Mouse (Mus musculus) CD8-positive naive resting alpha-beta T cell, adult 57 days (primary cell): Measurements from ENCODE around the gene C1qtnf4. TPM values are rescaled to one million over a fixed set of nuclear protein-coding genes. Genes with fewer than 3 reads are reported as not detected.

ENCODE experiments used
- total RNA-seq: library from RNA; stranded (reverse); gene quantifications from one replicate; pipeline ENCODE4 v1.2.4, GENCODE M21; 2023

The C1qtnf4 gene
- total RNA-seq: not detected

DNA sequence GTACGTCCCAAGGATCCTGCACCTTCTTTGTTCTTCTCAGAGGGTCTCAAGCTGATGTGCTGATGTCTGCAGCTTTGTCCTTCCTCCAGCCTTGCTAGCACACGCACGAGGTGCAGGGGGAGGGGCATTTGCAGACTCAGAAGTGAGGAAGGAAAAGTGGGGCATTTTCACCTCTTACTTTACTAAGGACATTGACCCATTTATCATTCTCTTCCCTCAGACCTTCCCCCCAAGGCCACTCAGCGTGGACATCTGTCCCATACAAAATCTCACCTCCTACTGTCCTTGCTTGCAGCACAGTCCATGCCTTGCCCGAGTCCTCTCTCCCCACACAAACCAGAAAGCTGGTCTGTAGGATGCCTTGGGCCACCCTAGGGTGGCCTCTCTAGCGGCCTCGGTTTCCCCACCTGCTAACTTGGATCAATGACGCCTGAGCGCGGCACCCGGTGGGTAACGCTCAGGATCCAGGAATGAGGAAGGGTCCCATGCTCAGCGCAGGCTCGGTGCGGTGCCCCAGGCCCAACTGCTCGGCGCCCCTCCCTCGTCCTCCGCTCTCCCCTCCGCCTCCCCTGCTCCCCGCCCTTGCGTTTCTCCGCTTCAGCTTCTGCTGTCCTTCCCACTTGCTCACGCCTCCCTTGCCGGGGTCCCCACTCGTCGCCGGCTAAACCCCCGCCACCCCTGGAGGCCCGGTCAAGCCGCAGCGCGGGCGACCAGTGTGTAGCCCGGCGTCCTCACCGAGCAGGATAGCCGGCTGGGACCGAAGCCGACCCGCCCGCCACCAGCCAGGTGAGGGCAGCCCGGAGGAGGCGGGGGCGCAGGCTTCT lies at the start of gene C1qtnf4:
C1qtnf4 (plus strand) TSS at position 643 of the 824 bp plus-strand sequence.

DNA sequence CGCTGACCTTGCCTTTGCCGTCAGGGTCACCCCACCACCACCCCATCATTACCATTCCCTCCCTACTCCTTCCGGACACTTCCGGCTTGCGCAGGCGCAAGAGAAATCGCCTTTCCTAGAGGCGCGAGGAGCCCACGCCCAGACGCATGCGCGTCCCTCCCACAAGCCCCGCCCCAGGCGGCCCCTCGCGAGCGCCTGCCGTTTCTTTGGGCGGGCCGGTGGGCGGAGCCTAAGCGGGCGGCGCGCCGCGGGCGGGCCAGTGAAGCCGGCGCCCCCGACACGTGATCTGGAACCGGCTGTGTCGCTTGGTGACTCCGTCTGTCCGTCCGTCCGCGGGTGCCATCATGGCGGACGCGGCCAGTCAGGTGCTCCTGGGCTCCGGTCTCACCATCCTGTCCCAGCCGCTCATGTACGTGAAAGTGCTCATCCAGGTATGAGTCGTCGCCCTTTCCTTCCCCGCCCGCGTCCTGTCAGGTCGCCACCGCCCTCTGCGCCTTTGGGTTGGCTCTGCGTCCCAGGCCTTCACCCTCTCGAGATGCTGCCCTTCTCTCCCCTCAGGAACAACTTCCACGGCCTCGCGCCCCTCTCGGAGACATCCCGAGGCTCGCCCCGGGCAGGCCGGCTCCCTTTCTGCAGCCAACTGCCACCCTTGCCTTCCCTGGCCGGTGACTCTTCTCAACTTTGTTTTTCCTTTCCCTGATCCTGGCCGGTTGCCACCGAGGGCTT lies 38.5 kb upstream of the C1qtnf4 start, which contains the start of gene Mtch2:
Mtch2 (plus strand) TSS at position 201 of the 726 bp plus-strand sequence.

DNA sequence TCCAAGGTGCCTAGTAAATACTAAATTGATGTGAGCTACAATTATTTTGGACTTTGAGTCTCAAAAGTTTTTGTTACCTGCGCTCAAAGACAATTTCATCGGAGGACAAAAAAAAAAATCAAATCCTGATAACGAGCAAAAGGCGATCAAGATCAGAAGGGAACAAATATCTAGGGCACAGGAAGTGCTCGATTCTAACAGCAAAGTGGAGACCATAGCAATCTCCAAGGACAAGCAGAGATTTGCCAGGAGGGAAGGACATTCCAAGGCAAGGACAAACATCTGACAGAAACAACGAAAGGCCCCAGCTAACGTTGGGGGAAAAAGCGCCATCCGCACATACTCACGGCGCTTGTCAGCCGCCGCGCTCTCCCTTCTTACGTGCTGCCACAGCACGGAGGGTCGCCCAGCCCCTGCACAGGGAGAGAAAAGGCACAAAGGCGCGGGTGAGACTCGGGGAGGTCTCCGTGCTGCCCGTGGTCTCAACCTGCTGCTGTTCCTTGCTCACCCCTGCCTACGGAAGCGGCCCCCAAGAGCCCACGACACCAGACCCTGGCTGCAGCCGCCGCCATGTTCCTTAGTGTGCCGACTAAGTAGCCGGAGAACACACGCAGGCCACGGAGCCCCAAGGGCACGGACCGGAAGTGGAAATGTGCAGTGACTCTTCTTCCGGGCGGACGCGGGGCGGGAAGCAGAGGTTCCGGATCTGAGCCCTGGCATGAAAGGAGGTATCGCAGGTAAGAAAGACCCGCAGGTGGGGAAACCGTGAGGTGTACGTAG lies 18.6 kb downstream of the C1qtnf4 start, which contains the start of the genes Kbtbd4 and Ndufs3:
Kbtbd4 (plus strand) TSS at position 665 of the 780 bp plus-strand sequence.
Ndufs3 (minus strand) TSS at position 752 of the 780 bp plus-strand sequence.

Other genes with a start within 250 kb of the C1qtnf4 start
- gene Nup160, start 208.6 kb upstream of the C1qtnf4 start, total RNA-seq: 54.6 TPM
- gene Fnbp4, start 140.5 kb upstream of the C1qtnf4 start, total RNA-seq: 259 TPM
- not detected for gene Agbl2, start 103.1 kb upstream of the C1qtnf4 start, total RNA-seq
- gene Mtch2, start 38.7 kb upstream of the C1qtnf4 start, total RNA-seq: 76.2 TPM
- gene Kbtbd4, start 18.9 kb downstream of the C1qtnf4 start, total RNA-seq: 28.3 TPM
- 132 TPM for gene Ndufs3, start 19.0 kb downstream of the C1qtnf4 start, total RNA-seq
- gene Celf1, start 54.5 kb downstream of the C1qtnf4 start, total RNA-seq: 89.8 TPM
- gene Rapsn, start 149.8 kb downstream of the C1qtnf4 start, total RNA-seq: 0.86 TPM
- gene Psmc3, start 168.1 kb downstream of the C1qtnf4 start, total RNA-seq: 113 TPM
- gene Slc39a13, start 184.6 kb downstream of the C1qtnf4 start, total RNA-seq: 17.9 TPM
- gene Spi1, start 196.5 kb downstream of the C1qtnf4 start, total RNA-seq: 8.5 TPM
- gene Mybpc3, start 232.3 kb downstream of the C1qtnf4 start, total RNA-seq: not detected